Mouse (Mus musculus) layer of hippocampus, postnatal 10 days (tissue): ENCODE data around the gene Lmo2. TPM values are rescaled to one million over a fixed set of nuclear protein-coding genes. Genes with fewer than 3 reads are reported as not detected.

Experiments used
- total RNA-seq, 2 experiments: library from RNA; stranded (reverse); gene quantifications; 2 replicates each; pipeline ENCODE4 v1.2.3; 2021

The Lmo2 gene
- total RNA-seq, 2 experiments from 2014 or later, result 22.8 to 30.3 TPM

Other genes with a start within 250 kb of the Lmo2 start
- gene Nat10, start 196.7 kb upstream of the Lmo2 start, total RNA-seq, result 10 to 100 TPM; 35.5 to 35.8 TPM
- 100 to 1,000 TPM; 431 to 443 TPM for gene Caprin1, start 160.3 kb upstream of the Lmo2 start, total RNA-seq
- gene Fbxo3, start 69.7 kb downstream of the Lmo2 start, total RNA-seq, result 10 to 100 TPM; 44.7 to 45.6 TPM
- not detected for gene 4931422A03Rik, start 70.4 kb downstream of the Lmo2 start, total RNA-seq
- gene Gm10912, start 107.8 kb downstream of the Lmo2 start, total RNA-seq, result under 1 TPM in 1 of 2 experiments, not detected in 1; 0.34 TPM
- not detected for gene Gm10799, start 110.6 kb downstream of the Lmo2 start, total RNA-seq
- gene Cd59b, start 111.9 kb downstream of the Lmo2 start, total RNA-seq, result under 1 TPM in 1 of 2 experiments, not detected in 1; 0.51 TPM
- gene Cd59a, start 137.8 kb downstream of the Lmo2 start, total RNA-seq, result 1 to 10 TPM; 2.0 to 3.2 TPM
- gene A930018P22Rik, start 164.8 kb downstream of the Lmo2 start, total RNA-seq, result not detected